Mouse (Mus musculus) hindbrain, postnatal 0 days (tissue): ENCODE results near the gene Ech1. TPM values are rescaled to one million over a fixed set of nuclear protein-coding genes. Genes with fewer than 3 reads are reported as not detected.

Experiments used
- ATAC-seq: fragments of 200-750 bp; cut with Nextera tagmentation; 2 replicates; pipeline ENCODE4 v1.8.0; 2017; ENCODE audit warnings: mild to moderate bottlenecking, moderate TSS enrichment, moderate library complexity
- DNase-seq: peaks from one replicate; pipeline ENCODE4 v3.0.0-alpha.2; 2015; ENCODE audit warnings: low spot score
- H3K27ac ChIP-seq: fragments of 300-500 bp; sonication (generic); 2 replicates; pipeline ENCODE4 v1.5.1; 2014; ENCODE audit warnings: mild to moderate bottlenecking
- H3K27me3 ChIP-seq: fragments of 300-500 bp; sonication (generic); 2 replicates; pipeline ENCODE4 v1.6.1; 2014; ENCODE audit warnings: low read length, mixed read lengths; ENCODE audit not compliant: insufficient read depth
- H3K36me3 ChIP-seq: fragments of 300-500 bp; sonication (generic); 2 replicates; pipeline ENCODE4 v1.6.1; 2014; ENCODE audit warnings: low read length, mixed read lengths; ENCODE audit not compliant: insufficient read depth
- H3K4me1 ChIP-seq: fragments of 300-500 bp; sonication (generic); 2 replicates; pipeline ENCODE4 v1.6.1; 2014; ENCODE audit warnings: antibody characterized with exemption, low read length, mixed read lengths; ENCODE audit not compliant: insufficient read depth
- H3K4me2 ChIP-seq: fragments of 300-500 bp; sonication (generic); 2 replicates; pipeline ENCODE4 v1.6.1; 2014; ENCODE audit warnings: low read depth, mild to moderate bottlenecking, low read length, moderate library complexity, mixed read lengths
- H3K4me3 ChIP-seq: fragments of 300-500 bp; sonication (generic); 2 replicates; pipeline ENCODE4 v1.5.1; 2014; ENCODE audit warnings: low read length
- H3K9ac ChIP-seq: fragments of 300-500 bp; sonication (generic); replicated peaks from 2 replicates; pipeline ENCODE4 v1.6.1; 2014; ENCODE audit warnings: mild to moderate bottlenecking, low read length, moderate library complexity, mixed read lengths
- H3K9me3 ChIP-seq: fragments of 300-500 bp; sonication (generic); 2 replicates; pipeline ENCODE4 v1.6.1; 2016; ENCODE audit warnings: low read length, mixed read lengths
- CTCF ChIP-seq: IDR thresholded peaks from 2 replicates; pipeline ENCODE4 v1.5.1; 2016; ENCODE audit warnings: antibody characterized with exemption, control low read depth, low read depth
- whole genome bisulfite sequencing: fragments of 180-500 bp; shearing (Covaris S2); extraction: QIAGEN DNeasy Blood & Tissue Kit; methylation state at CpG from one replicate; pipeline ENCODE4 v1.1.7; 2014; 5-methylcytosine and 5-hydroxymethylcytosine counted together
- polyA plus RNA-seq: library from polyadenylated mRNA; unstranded; fragments of >200 nt; fragmentation: Nextera tagmentation; extraction: Ambion mirVana; gene quantifications from 2 replicates; pipeline ENCODE4 v1.2.1, GENCODE M21; 2015
- total RNA-seq: library from RNA; depleted of rRNA; stranded (reverse); fragments of >200 nt; gene quantifications from 2 replicates; pipeline ENCODE4 v1.2.3, GENCODE M21; 2014

Ech1 gene
- total and polyA plus RNA-seq, 2 experiments from 2014 or later, result 122 to 131 TPM

GRCm38 (mm10) chr7:28818861-28819452 is 6.1 kb upstream of the Ech1 start:
- DNase-seq, result no peak
- H3K4me3 ChIP-seq, result no peak overlapping the region
- no peak for TF ChIP-seq CTCF
- no peaks in the 10 kb centered on the region for H3K27me3 ChIP-seq
- no peak overlapping the region for H3K4me2 ChIP-seq
- WGBS, result 79% methylated on average over 4 of the region's 4 CpGs
- H3K9ac ChIP-seq, result no peak overlapping the region
- ATAC-seq, result no peak
- 0 out of 2 replicates have a peak, but pooled peaks cover 5% of the 10 kb centered on the region for H3K4me1 ChIP-seq
- H3K9me3 ChIP-seq, result no peaks in the 10 kb centered on the region
- peaks cover 65% of the 10 kb centered on the region for H3K36me3 ChIP-seq
- no peak overlapping the region for H3K27ac ChIP-seq

- no peak for DNase-seq
- no peak for ATAC-seq
- no peak overlapping the region for H3K4me3 ChIP-seq
- H3K27me3 ChIP-seq, result no peaks in the 10 kb centered on the region
- 0 out of 2 replicates have a peak, but pooled peaks cover 5% of the 10 kb centered on the region for H3K4me1 ChIP-seq
- no peak overlapping the region for H3K9ac ChIP-seq
- TF ChIP-seq CTCF, result no peak
- H3K9me3 ChIP-seq, result no peaks in the 10 kb centered on the region
- no peak overlapping the region for H3K4me2 ChIP-seq
- H3K36me3 ChIP-seq, result peaks cover 59% of the 10 kb centered on the region
- 0 out of 2 replicates have a peak overlapping the region, but pooled peaks have one; percentile 26 for H3K27ac ChIP-seq
- WGBS, result 66% methylated on average over 4 of the region's 4 CpGs
Observed at GRCm38 (mm10) chr7:28819571-28819970, 5.4 kb upstream of the Ech1 start.

- 0 out of 2 replicates have a peak, but pooled peaks have one; percentile 19 for ATAC-seq
Observed at GRCm38 (mm10) chr7:28820358-28821260, 4.4 kb upstream of the Ech1 start.

GRCm38 (mm10) chr7:28821261-28821831 is 3.7 kb upstream of the Ech1 start:
- DNase-seq (peak; percentile 23), ATAC-seq (0 out of 2 replicates have a peak, but pooled peaks have one; percentile 3)
- Histone ChIP-seq H3K4me2 (no peak overlapping the region), H3K27me3 (no peaks in the 10 kb centered on the region), H3K4me1 (0 out of 2 replicates have a peak, but pooled peaks cover 13% of the 10 kb centered on the region), H3K36me3 (peaks cover 42% of the 10 kb centered on the region), H3K9me3 (no peaks in the 10 kb centered on the region), H3K9ac (no peak overlapping the region), H3K4me3 (no peak overlapping the region), H3K27ac (peak overlapping the region; percentile 46; the same call in 1 of the 2 replicates)
- WGBS, result 41% methylated on average over 10 of the region's 10 CpGs
- no peak for TF ChIP-seq CTCF

More at GRCm38 (mm10) chr7:28820358-28821260, 4.4 kb upstream of the Ech1 start:
- H3K4me3 ChIP-seq, result no peak overlapping the region
- no peaks in the 10 kb centered on the region for H3K27me3 ChIP-seq
- DNase-seq, result peak; percentile 16
- H3K4me2 ChIP-seq, result no peak overlapping the region
- no peak for TF ChIP-seq CTCF
- 0 out of 2 replicates have a peak, but pooled peaks cover 7% of the 10 kb centered on the region for H3K4me1 ChIP-seq
- H3K36me3 ChIP-seq, result peaks cover 50% of the 10 kb centered on the region
- 26% methylated on average over 12 of the region's 12 CpGs for WGBS
- H3K9ac ChIP-seq, result no peak overlapping the region
- peak overlapping the region; percentile 46; the same call in 1 of the 2 replicates for H3K27ac ChIP-seq
- no peaks in the 10 kb centered on the region for H3K9me3 ChIP-seq

- 0 out of 2 replicates have a peak, but pooled peaks cover 13% of the 10 kb centered on the region for H3K4me1 ChIP-seq
- no peak overlapping the region for H3K4me2 ChIP-seq
- ATAC-seq, result no peak
- DNase-seq, result no peak
- no peak overlapping the region for H3K9ac ChIP-seq
- 55% methylated on average over 1 of the region's 1 CpGs for WGBS
- TF ChIP-seq CTCF, result no peak
- no peak overlapping the region for H3K4me3 ChIP-seq
- H3K9me3 ChIP-seq, result no peaks in the 10 kb centered on the region
- H3K27ac ChIP-seq, result no peak overlapping the region
- H3K36me3 ChIP-seq, result peaks cover 32% of the 10 kb centered on the region
- H3K27me3 ChIP-seq, result no peaks in the 10 kb centered on the region
Observed at GRCm38 (mm10) chr7:28822556-28822955, 2.5 kb upstream of the Ech1 start.
